Comparison of ENCODE assay signal across 26 mouse cellular contexts in genomic region chr8:117672558-117672957, GRCm38 (mm10). TPM values are rescaled to one million over a fixed set of nuclear protein-coding genes. Genes with fewer than 3 reads are reported as not detected.
DNase-seq lines count a peak whose midpoint lies in the region; ATAC-seq and TF ChIP-seq lines count a peak whose summit lies in the region.
"Had no signal": no experiment of that assay in that cellular context is flagged by ENCODE, and none has a peak within 500 bp of the region (broad histone marks: within the 10 kb centered on the region; RNA-seq: fewer than 3 reads in every experiment).

No protein-coding gene starts in this region.

- no peak overlapping the region for H3K4me3 ChIP-seq in intestine, postnatal 0 days (ENCODE audit: low read depth, low read length)
- H3K4me3 ChIP-seq in intestine, embryonic 16.5 days (ENCODE audit: low read length), result no peak overlapping the region
- no peak overlapping the region for H3K4me3 ChIP-seq in liver, embryonic 15.5 days (replicated peaks)
- H3K4me3 ChIP-seq in liver, embryonic 11.5 days (ENCODE audit: low read depth, low read length), result no peak overlapping the region
- no peak overlapping the region for H3K4me3 ChIP-seq in stomach, embryonic 16.5 days (replicated peaks; ENCODE audit: low read length)
- no peak overlapping the region for H3K4me3 ChIP-seq in heart, embryonic 12.5 days

- no peak for TF ChIP-seq CTCF in intestine, postnatal 0 days (IDR thresholded peaks at IDR 0.05; ENCODE audit: low read depth)

- H3K36me3 ChIP-seq in intestine, postnatal 0 days (ENCODE audit: control insufficient read depth, insufficient read depth), result no peaks in the 10 kb centered on the region
- no peaks in the 10 kb centered on the region for H3K36me3 ChIP-seq in intestine, embryonic 16.5 days (ENCODE audit: control insufficient read depth, insufficient read depth, low read length)
- H3K36me3 ChIP-seq in liver, embryonic 15.5 days (replicated peaks), result no peaks in the 10 kb centered on the region
- no peaks in the 10 kb centered on the region for H3K36me3 ChIP-seq in liver, embryonic 11.5 days (ENCODE audit: control insufficient read depth, insufficient read depth, low read length)
- H3K36me3 ChIP-seq in stomach, embryonic 16.5 days (ENCODE audit: control insufficient read depth, insufficient read depth, low read length), result no peaks in the 10 kb centered on the region
- H3K36me3 ChIP-seq in heart, embryonic 12.5 days, result no peaks in the 10 kb centered on the region
- H3K36me3 ChIP-seq: embryonic facial prominence, embryonic 12.5 days; embryonic facial prominence, embryonic 15.5 days; forebrain, embryonic 12.5 days; forebrain, embryonic 15.5 days; heart, embryonic 13.5 days; hindbrain, embryonic 15.5 days had no signal

- H3K9me3 ChIP-seq in intestine, postnatal 0 days (ENCODE audit: control insufficient read depth), result no peaks in the 10 kb centered on the region
- no peaks in the 10 kb centered on the region for H3K9me3 ChIP-seq in intestine, embryonic 16.5 days (ENCODE audit: control insufficient read depth, low read length)
- no peaks in the 10 kb centered on the region for H3K9me3 ChIP-seq in liver, embryonic 15.5 days (replicated peaks)
- H3K9me3 ChIP-seq in liver, embryonic 11.5 days (ENCODE audit: control insufficient read depth, low read length), result no peaks in the 10 kb centered on the region
- H3K9me3 ChIP-seq in stomach, embryonic 16.5 days (replicated peaks; ENCODE audit: control insufficient read depth, low read length), result no peaks in the 10 kb centered on the region
- no peaks in the 10 kb centered on the region for H3K9me3 ChIP-seq in heart, embryonic 12.5 days (replicated peaks)
- H3K9me3 ChIP-seq: embryonic facial prominence, embryonic 12.5 days; embryonic facial prominence, embryonic 15.5 days; forebrain, embryonic 12.5 days; forebrain, embryonic 15.5 days; heart, embryonic 13.5 days; hindbrain, embryonic 15.5 days had no signal

- peak; percentile 53 for ATAC-seq in intestine, postnatal 0 days
- no peak for ATAC-seq in intestine, embryonic 16.5 days
- ATAC-seq in liver, embryonic 15.5 days (ENCODE audit: insufficient read depth), result peak; percentile 53
- no peak for ATAC-seq in liver, embryonic 11.5 days (replicated peaks; ENCODE audit: low FRiP score)
- ATAC-seq in stomach, embryonic 16.5 days (ENCODE audit: insufficient read depth, low FRiP score), result no peak
- no peak for ATAC-seq in heart, embryonic 12.5 days (ENCODE audit: insufficient number of reproducible peaks, low FRiP score)
- ATAC-seq: forebrain, embryonic 15.5 days had no signal

- H3K4me2 ChIP-seq in intestine, postnatal 0 days (replicated peaks; ENCODE audit: low read depth), result no peak overlapping the region; the same call in 1 of the 2 replicates
- no peak overlapping the region; the same call in 1 of the 2 replicates for H3K4me2 ChIP-seq in intestine, embryonic 16.5 days (ENCODE audit: low read depth, low read length)
- no peak overlapping the region for H3K4me2 ChIP-seq in liver, embryonic 15.5 days
- H3K4me2 ChIP-seq in liver, embryonic 11.5 days, result no peak overlapping the region
- H3K4me2 ChIP-seq in stomach, embryonic 16.5 days (ENCODE audit: low read depth, low read length), result 0 out of 2 replicates have a peak overlapping the region, but pooled peaks have one; percentile 85
- H3K4me2 ChIP-seq in heart, embryonic 12.5 days, result no peak overlapping the region

- peaks cover 3% of the 10 kb centered on the region; the same call in 1 of the 2 replicates for H3K4me1 ChIP-seq in intestine, postnatal 0 days (replicated peaks; ENCODE audit: control insufficient read depth, insufficient read depth, low read length)
- H3K4me1 ChIP-seq in intestine, embryonic 16.5 days (ENCODE audit: control insufficient read depth, insufficient read depth, low read length), result peaks cover 22% of the 10 kb centered on the region
- H3K4me1 ChIP-seq in liver, embryonic 15.5 days (replicated peaks), result no peaks in the 10 kb centered on the region
- no peaks in the 10 kb centered on the region for H3K4me1 ChIP-seq in liver, embryonic 11.5 days (replicated peaks; ENCODE audit: control insufficient read depth, insufficient read depth, low read length)
- no peaks in the 10 kb centered on the region for H3K4me1 ChIP-seq in stomach, embryonic 16.5 days (ENCODE audit: control insufficient read depth, insufficient read depth, low read length)
- no peaks in the 10 kb centered on the region for H3K4me1 ChIP-seq in heart, embryonic 12.5 days (replicated peaks)

- H3K27me3 ChIP-seq in intestine, postnatal 0 days (replicated peaks; ENCODE audit: control insufficient read depth, insufficient read depth, low read length), result no peaks in the 10 kb centered on the region
- no peaks in the 10 kb centered on the region for H3K27me3 ChIP-seq in intestine, embryonic 16.5 days (replicated peaks; ENCODE audit: control insufficient read depth, insufficient read depth, low read length)
- H3K27me3 ChIP-seq in liver, embryonic 15.5 days, result 0 out of 2 replicates have a peak, but pooled peaks cover 3% of the 10 kb centered on the region
- no peaks in the 10 kb centered on the region for H3K27me3 ChIP-seq in liver, embryonic 11.5 days (replicated peaks; ENCODE audit: control insufficient read depth, insufficient read depth, low read length)
- no peaks in the 10 kb centered on the region; the same call in 1 of the 2 replicates for H3K27me3 ChIP-seq in stomach, embryonic 16.5 days (ENCODE audit: control insufficient read depth, insufficient read depth, low read length)
- H3K27me3 ChIP-seq in heart, embryonic 12.5 days (replicated peaks), result peaks cover 6% of the 10 kb centered on the region; the same call in 1 of the 2 replicates
- H3K27me3 ChIP-seq: embryonic facial prominence, embryonic 12.5 days; embryonic facial prominence, embryonic 15.5 days; forebrain, embryonic 12.5 days; forebrain, embryonic 15.5 days; hindbrain, embryonic 15.5 days had no signal

- no peak overlapping the region for H3K9ac ChIP-seq in intestine, postnatal 0 days (ENCODE audit: low read depth, low read length)
- no peak overlapping the region for H3K9ac ChIP-seq in intestine, embryonic 16.5 days (ENCODE audit: low read depth, low read length)
- no peak overlapping the region for H3K9ac ChIP-seq in liver, embryonic 15.5 days
- H3K9ac ChIP-seq in liver, embryonic 11.5 days (ENCODE audit: low read depth, low read length), result no peak overlapping the region
- H3K9ac ChIP-seq in stomach, embryonic 16.5 days (ENCODE audit: low read length), result no peak overlapping the region
- H3K9ac ChIP-seq in heart, embryonic 12.5 days, result no peak overlapping the region

- no peak for DNase-seq in liver, embryonic 11.5 days (ENCODE audit: low spot score)
- DNase-seq in fat pad, adult 2 months (ENCODE audit: extremely low read depth, low read depth, low spot score), result peak; percentile 73
- DNase-seq in frontal cortex, postnatal 36 days (ENCODE audit: low spot score in 2 of 2), result no peak
- DNase-seq: adrenal gland, postnatal 14 days; B cell, adult 2 months; cerebellum, adult 11 months; cerebellum, adult 2 months; cerebellum, adult 9-11 months; cerebellum, postnatal 25 days; embryo, embryonic 11 days; gastrocnemius, postnatal 10 days; gastrocnemius, postnatal 36 days; heart, postnatal 14 days; heart, postnatal 4 days had no signal

- H3K27ac ChIP-seq in intestine, postnatal 0 days (ENCODE audit: low read depth, low read length), result no peak overlapping the region
- H3K27ac ChIP-seq in intestine, embryonic 16.5 days (ENCODE audit: low read length), result no peak overlapping the region
- no peak overlapping the region for H3K27ac ChIP-seq in liver, embryonic 15.5 days (replicated peaks)
- H3K27ac ChIP-seq in liver, embryonic 11.5 days (ENCODE audit: low read depth, low read length), result no peak overlapping the region
- no peak overlapping the region for H3K27ac ChIP-seq in stomach, embryonic 16.5 days (ENCODE audit: low read length)
- H3K27ac ChIP-seq in heart, embryonic 12.5 days (ENCODE audit: poor library complexity, severe bottlenecking), result no peak overlapping the region
- H3K27ac ChIP-seq: embryonic facial prominence, embryonic 12.5 days; embryonic facial prominence, embryonic 15.5 days; forebrain, embryonic 12.5 days; forebrain, embryonic 15.5 days; heart, embryonic 13.5 days; hindbrain, embryonic 15.5 days had no signal

- 66% methylated on average over 3 of the region's 3 CpGs for WGBS in intestine, postnatal 0 days
- WGBS in intestine, embryonic 16.5 days, result 83% methylated on average over 3 of the region's 3 CpGs
- WGBS in liver, embryonic 15.5 days (ENCODE audit: insufficient replicate concordance), result 64% methylated on average over 3 of the region's 3 CpGs
- WGBS in liver, embryonic 11.5 days, result 85% methylated on average over 3 of the region's 3 CpGs
- WGBS in stomach, embryonic 16.5 days, result 86% methylated on average over 3 of the region's 3 CpGs
- WGBS in heart, embryonic 12.5 days, result 84% methylated on average over 3 of the region's 3 CpGs

RNA-seq across cellular contexts. Expression of gene Sdr42e1, which starts 0.9 kb away (rescaled TPM):
- polyA plus RNA-seq in intestine, postnatal 0 days (2015; fragmentation: Nextera tagmentation; extraction: Ambion mirVana), result 6.0 and 7.7 TPM in 2 replicates
- polyA plus RNA-seq in intestine, embryonic 16.5 days (2015; fragmentation: Nextera tagmentation; extraction: Ambion mirVana), result 7.9 and 8.7 TPM in 2 replicates
- polyA plus RNA-seq in liver, embryonic 15.5 days (2015; fragmentation: Nextera tagmentation; extraction: Ambion mirVana), result 2.0 and 3.4 TPM in 2 replicates
- polyA plus RNA-seq in liver, embryonic 11.5 days (2014; fragmentation: Nextera tagmentation; extraction: Ambion mirVana), result 1.0 and 1.7 TPM in 2 replicates
- polyA plus RNA-seq in stomach, embryonic 16.5 days (2015; fragmentation: Nextera tagmentation; extraction: Ambion mirVana), result 14.0 and 18.1 TPM in 2 replicates
- 0.65 and 0.68 TPM in 2 replicates for polyA plus RNA-seq in heart, embryonic 12.5 days (2016; fragmentation: Nextera tagmentation; extraction: Ambion mirVana)

RNA-seq across cellular contexts. Expression of gene Hsd17b2, which starts 29.1 kb away (rescaled TPM):
- polyA plus RNA-seq in intestine, postnatal 0 days (2015; fragmentation: Nextera tagmentation; extraction: Ambion mirVana), result 66.3 and 69.9 TPM in 2 replicates
- polyA plus RNA-seq in intestine, embryonic 16.5 days (2015; fragmentation: Nextera tagmentation; extraction: Ambion mirVana), result 50.8 and 52.4 TPM in 2 replicates
- 74.4 and 82.5 TPM in 2 replicates for polyA plus RNA-seq in liver, embryonic 15.5 days (2015; fragmentation: Nextera tagmentation; extraction: Ambion mirVana)
- 13.8 and 15.6 TPM in 2 replicates for polyA plus RNA-seq in liver, embryonic 11.5 days (2014; fragmentation: Nextera tagmentation; extraction: Ambion mirVana)
- polyA plus RNA-seq in stomach, embryonic 16.5 days (2015; fragmentation: Nextera tagmentation; extraction: Ambion mirVana), result 34.3 and 42.8 TPM in 2 replicates
- 0.57 TPM in 1 of 2 replicates, not detected in the other for polyA plus RNA-seq in heart, embryonic 12.5 days (2016; fragmentation: Nextera tagmentation; extraction: Ambion mirVana)
- polyA plus RNA-seq: embryonic facial prominence, embryonic 12.5 days; forebrain, embryonic 12.5 days; forebrain, embryonic 15.5 days; hindbrain, embryonic 11.5 days had no signal

Comparison
In these comparisons a context has a peak if more than half of its experiments do, and no peak if none do; other contexts are left out.
1. ATAC-seq: peak in intestine, postnatal 0 days (single experiment) and liver, embryonic 15.5 days (single experiment); none in intestine, embryonic 16.5 days (single experiment), liver, embryonic 11.5 days (single experiment), stomach, embryonic 16.5 days (single experiment) and heart, embryonic 12.5 days (single experiment).